Mouse (Mus musculus) G1E (cell line): ENCODE results near the gene Bmpr1b. TPM values are rescaled to one million over a fixed set of nuclear protein-coding genes. Genes with fewer than 3 reads are reported as not detected.
A peak's percentile ranks its signal among the peaks of the same experiment; 100 is the strongest.

Experiments
- ATAC-seq: 2 replicates; pipeline ENCODE4 v1.8.0; 2016; ENCODE audit warnings: mild to moderate bottlenecking; ENCODE audit not compliant: insufficient number of reproducible peaks, poor library complexity, low FRiP score, severe bottlenecking; ENCODE audit errors: extremely low read depth
- DNase-seq: peaks from one replicate; pipeline ENCODE4 v3.0.0; 2012; ENCODE audit warnings: low spot score
- H3K27me3 ChIP-seq: 2 replicates; pipeline ENCODE4 v1.6.1; 2012; ENCODE audit warnings: mild to moderate bottlenecking, low read length, inconsistent platforms; ENCODE audit not compliant: insufficient read depth
- H3K36me3 ChIP-seq: replicated peaks from 2 replicates; pipeline ENCODE3; 2012; ENCODE audit warnings: mild to moderate bottlenecking, inconsistent platforms
- H3K4me1 ChIP-seq: 2 replicates; pipeline ENCODE4 v1.6.1; 2012; ENCODE audit warnings: low read depth, low read length, inconsistent platforms, mixed read lengths; ENCODE audit not compliant: insufficient read depth
- H3K4me3 ChIP-seq: 2 replicates; pipeline ENCODE4 v1.5.1; 2012; ENCODE audit warnings: low read depth, mild to moderate bottlenecking, inconsistent platforms, low read length, moderate library complexity, mixed read lengths
- H3K9me3 ChIP-seq: replicated peaks from 2 replicates; pipeline ENCODE4 v1.6.1; 2012; ENCODE audit warnings: inconsistent platforms
- CTCF ChIP-seq: IDR thresholded peaks from 2 replicates; pipeline ENCODE4 v1.5.1; 2012; ENCODE audit warnings: low read depth, low read length, inconsistent platforms, mixed read lengths
- GATA1 ChIP-seq: IDR thresholded peaks from 2 replicates; pipeline ENCODE4 v1.6.1; 2012; ENCODE audit warnings: borderline replicate concordance, low read length, inconsistent platforms, mixed read lengths
- GATA2 ChIP-seq: IDR thresholded peaks from 2 replicates; pipeline ENCODE4 v1.6.1; 2012; ENCODE audit warnings: low read depth, low read length, inconsistent platforms, borderline replicate concordance
- POLR2AphosphoS5 ChIP-seq: IDR thresholded peaks from 2 replicates; pipeline ENCODE4 v1.6.1; 2012; ENCODE audit warnings: low read depth, low read length, inconsistent platforms; ENCODE audit not compliant: insufficient replicate concordance
- TAL1 ChIP-seq: conservative IDR thresholded peaks from 2 replicates; pipeline ENCODE4 v1.6.1; 2012; ENCODE audit warnings: low read depth, low read length, inconsistent platforms, mixed read lengths
- polyA plus RNA-seq: library from polyadenylated mRNA; stranded (reverse); fragments of >175 nt; gene quantifications from 2 replicates; pipeline ENCODE4 v1.2.3, GENCODE M21; 2012
- total RNA-seq, 2 experiments: library from RNA; stranded (forward) in 1 of 2; stranded (reverse) in 1 of 2; fragments of 200-1000 nt in 1 of 2; fragments of >200 nt in 1 of 2; fragmentation: Nextera tagmentation in 1 of 2; gene quantifications; 2 replicates each; pipeline ENCODE4 v1.2.3; 2014 to 2017

Gene Bmpr1b
- total and polyA plus RNA-seq, 3 experiments = 0.11 TPM; not detected in 2

DNA sequence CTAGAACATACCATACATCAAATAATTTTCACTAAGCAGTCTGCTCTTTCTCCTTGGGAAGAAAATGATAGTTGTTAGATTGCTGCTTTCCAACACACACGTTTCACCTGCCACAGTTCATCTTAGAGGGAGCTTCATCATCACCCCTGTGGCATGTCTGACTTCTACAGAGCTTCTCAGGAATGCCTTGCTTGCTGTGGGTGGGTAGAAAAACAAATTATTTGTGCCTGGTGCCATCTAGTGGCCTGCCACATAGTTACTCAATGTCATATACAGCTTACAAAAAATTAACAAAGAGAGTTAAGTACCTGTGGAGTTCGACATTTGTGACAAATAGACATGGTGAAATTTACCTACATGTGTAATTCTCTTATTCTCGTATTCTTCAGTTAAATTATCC, 338.1 kb downstream of the Bmpr1b start:
- DNase-seq = no peak
- H3K4me1 ChIP-seq = no peaks in the 10 kb centered on the region
- TF ChIP-seq TAL1 (no peak), GATA2 (no peak), CTCF (no peak), GATA1 (no peak), POLR2AphosphoS5 (no peak)
- no peaks in the 10 kb centered on the region for H3K27me3 ChIP-seq
- peak; percentile 68 for ATAC-seq
- no peaks in the 10 kb centered on the region for H3K9me3 ChIP-seq
- no peak overlapping the region for H3K4me3 ChIP-seq
- H3K36me3 ChIP-seq = no peaks in the 10 kb centered on the region

DNA sequence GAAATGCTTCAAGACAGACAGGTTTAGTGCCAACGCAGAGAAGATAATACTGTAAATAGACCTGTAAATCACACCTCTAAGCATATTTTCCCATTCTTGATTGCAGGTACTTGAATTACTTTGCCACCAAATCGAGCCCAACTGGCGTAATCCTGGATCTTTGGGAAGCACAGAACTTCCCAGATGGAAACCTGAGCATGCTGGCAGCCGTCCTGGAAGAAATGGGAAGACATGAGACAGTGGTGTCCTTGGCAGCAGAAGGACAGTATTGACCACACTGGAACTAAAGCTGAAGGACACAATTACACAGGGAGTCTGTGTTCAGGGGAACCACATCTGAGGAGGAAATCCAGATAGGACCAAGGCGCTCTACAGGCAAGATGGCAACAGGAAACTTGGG, 340.9 kb downstream of the Bmpr1b start:
- Histone ChIP-seq H3K9me3 (no peaks in the 10 kb centered on the region), H3K4me3 (no peak overlapping the region), H3K36me3 (no peaks in the 10 kb centered on the region), H3K4me1 (no peaks in the 10 kb centered on the region), H3K27me3 (no peaks in the 10 kb centered on the region)
- ATAC-seq (no peak), DNase-seq (no peak)
- TF ChIP-seq GATA2 (no peak), POLR2AphosphoS5 (no peak), GATA1 (no peak), TAL1 (no peak), CTCF (no peak)

DNA sequence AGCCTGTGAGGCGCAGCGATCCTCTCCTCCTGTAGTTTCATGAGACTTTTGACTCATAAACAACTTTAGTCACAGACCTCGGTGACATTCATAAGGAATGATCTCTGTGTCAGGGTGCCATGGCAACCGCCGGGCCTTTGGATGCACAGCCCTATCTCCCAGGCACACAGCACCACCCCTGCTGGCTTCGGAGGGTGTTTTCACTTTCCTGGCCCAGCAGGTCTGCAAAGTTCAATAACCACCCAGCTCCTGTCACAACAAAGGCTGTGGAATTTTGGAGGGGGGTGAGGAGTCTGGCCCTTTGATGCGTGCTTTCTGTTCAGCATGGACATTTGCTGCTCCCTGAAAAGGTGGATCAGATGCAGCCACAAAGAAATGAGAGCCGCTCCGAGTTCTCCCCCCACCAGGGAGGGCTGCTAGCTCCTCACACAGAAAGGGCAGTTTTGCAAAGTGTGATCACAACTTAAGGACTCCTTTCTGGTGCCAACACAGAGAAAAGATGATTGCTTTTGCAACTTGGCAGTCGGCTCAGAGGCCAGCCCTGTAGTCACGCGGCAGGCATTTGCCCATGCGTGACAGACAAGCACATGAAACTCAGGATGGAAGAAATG, 349.8 kb downstream of the Bmpr1b start:
- DNase-seq (no peak), ATAC-seq (no peak)
- Histone ChIP-seq H3K4me3 (no peak overlapping the region), H3K36me3 (no peaks in the 10 kb centered on the region), H3K4me1 (no peaks in the 10 kb centered on the region), H3K27me3 (no peaks in the 10 kb centered on the region), H3K9me3 (no peaks in the 10 kb centered on the region)
- no peak for TF ChIP-seq POLR2AphosphoS5
- no peak for TF ChIP-seq TAL1
- TF ChIP-seq CTCF = no peak
- TF ChIP-seq GATA1 = no peak
- no peak for TF ChIP-seq GATA2

DNA sequence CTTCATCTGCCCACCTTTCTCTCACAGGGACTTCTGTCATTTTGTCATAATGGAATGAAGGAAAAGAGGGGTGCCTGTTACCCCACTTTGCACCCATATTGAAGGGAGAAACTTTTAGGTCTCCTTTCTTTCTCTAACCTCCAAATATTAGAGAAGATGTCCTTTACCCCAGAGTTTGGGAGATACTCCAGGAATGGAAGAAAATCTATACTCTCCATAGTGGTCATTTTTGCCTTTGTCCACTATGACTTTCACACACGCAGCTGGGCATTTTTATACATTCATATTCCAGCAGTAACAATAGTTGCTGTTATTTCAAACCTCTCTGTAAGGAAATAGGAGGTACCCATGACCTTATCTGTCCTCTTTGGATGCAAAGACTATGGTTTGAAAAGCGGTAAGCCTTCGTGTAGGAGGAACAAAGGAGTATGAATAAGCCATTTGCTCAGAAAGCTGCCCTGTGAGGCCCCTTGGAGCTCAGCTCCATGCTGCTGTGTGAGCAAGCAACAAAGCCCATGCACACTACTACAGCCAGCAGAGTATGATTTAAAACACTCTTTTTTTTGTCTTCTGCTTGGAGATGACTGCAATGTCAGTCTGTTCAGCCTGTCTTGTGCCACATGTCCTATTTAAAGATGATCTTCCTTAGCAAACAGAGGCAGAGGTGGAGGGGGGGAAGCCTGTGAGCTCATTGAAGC, 350.5 kb downstream of the Bmpr1b start:
- no peak overlapping the region for H3K4me3 ChIP-seq
- no peak for ATAC-seq

DNA sequence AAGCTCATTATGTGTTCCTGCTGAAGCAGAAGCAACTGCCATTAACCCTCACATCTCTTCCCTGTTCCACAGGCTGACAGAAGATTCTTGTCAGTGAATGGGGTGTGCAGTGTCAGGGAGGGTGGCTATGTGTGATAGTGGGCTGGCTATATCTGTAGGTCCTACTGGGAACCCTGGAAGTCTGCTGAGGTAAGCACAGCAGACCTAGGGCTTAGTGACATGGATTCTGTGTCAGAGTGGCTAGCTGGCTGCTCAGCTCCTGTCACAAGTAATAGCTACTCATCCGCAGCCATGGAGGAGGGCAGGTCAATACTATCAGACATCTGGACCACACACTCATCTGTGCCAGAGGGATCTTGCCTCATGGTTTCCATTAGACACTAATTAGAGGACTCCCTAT, 354.4 kb downstream of the Bmpr1b start:
- TF ChIP-seq POLR2AphosphoS5 (no peak), CTCF (no peak), GATA2 (no peak), TAL1 (no peak), GATA1 (no peak)
- H3K27me3 ChIP-seq = no peaks in the 10 kb centered on the region
- no peak overlapping the region for H3K4me3 ChIP-seq
- DNase-seq (no peak), ATAC-seq (no peak)
- no peaks in the 10 kb centered on the region for H3K9me3 ChIP-seq
- no peaks in the 10 kb centered on the region for H3K36me3 ChIP-seq
- H3K4me1 ChIP-seq = no peaks in the 10 kb centered on the region

More for the DNA sequence above, 350.5 kb downstream of the Bmpr1b start:
- no peak for DNase-seq
- no peaks in the 10 kb centered on the region for H3K36me3 ChIP-seq
- no peaks in the 10 kb centered on the region for H3K9me3 ChIP-seq
- H3K27me3 ChIP-seq = no peaks in the 10 kb centered on the region
- no peaks in the 10 kb centered on the region for H3K4me1 ChIP-seq
- TF ChIP-seq TAL1 (no peak), GATA1 (no peak), GATA2 (no peak), CTCF (no peak), POLR2AphosphoS5 (no peak)

DNA sequence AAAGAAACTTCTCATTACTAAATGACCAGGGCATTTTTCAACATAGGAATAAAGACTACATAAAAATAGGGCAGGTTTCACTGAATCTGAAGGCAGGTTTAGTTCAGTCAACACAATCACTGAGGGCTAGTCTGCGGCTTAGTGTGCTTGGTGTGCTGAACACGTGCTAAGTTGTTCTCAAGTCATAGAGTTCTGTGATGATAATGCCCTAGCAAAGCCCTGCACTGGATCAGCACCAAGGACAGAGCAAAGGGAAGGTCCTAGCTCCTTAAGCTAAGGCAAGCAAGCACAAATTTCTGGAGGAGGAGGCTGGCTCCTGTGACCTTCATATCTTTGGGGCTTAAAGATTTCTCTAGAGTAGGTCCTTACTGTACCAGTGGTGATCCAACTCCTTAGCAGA, 357.9 kb downstream of the Bmpr1b start:
- DNase-seq (peak; percentile 4), ATAC-seq (peak; percentile 22; the same call in 1 of the 2 replicates)
- H3K27me3 ChIP-seq = no peaks in the 10 kb centered on the region
- no peaks in the 10 kb centered on the region for H3K36me3 ChIP-seq
- no peak overlapping the region for H3K4me3 ChIP-seq
- no peaks in the 10 kb centered on the region for H3K9me3 ChIP-seq
- TF ChIP-seq POLR2AphosphoS5 (no peak), GATA1 (no peak), GATA2 (no peak), CTCF (no peak), TAL1 (no peak)
- H3K4me1 ChIP-seq = no peaks in the 10 kb centered on the region
